Mouse (Mus musculus) embryonic fibroblast, embryonic 13.5 days (primary cell): ENCODE results near the gene Prodh2.
A peak's percentile ranks its signal among the peaks of the same experiment; 100 is the strongest.

ENCODE experiments used
- CTCF ChIP-seq: IDR thresholded peaks from 2 replicates; pipeline ENCODE4 v1.5.1; 2011; ENCODE audit warnings: mild to moderate bottlenecking, control low read depth, low read length, moderate library complexity, borderline replicate concordance; ENCODE audit not compliant: insufficient read depth
- POLR2A ChIP-seq: IDR thresholded peaks from 2 replicates; pipeline ENCODE4 v1.6.1; 2011; ENCODE audit warnings: low read depth, mild to moderate bottlenecking, control low read depth, low read length, moderate library complexity

- TF ChIP-seq CTCF (no peak), POLR2A (peak; percentile 95)
Observed at GRCm38 (mm10) chr7:30553021-30553589, 59.7 kb downstream of the Prodh2 start.
